Comparison of ENCODE assay signal across 9 mouse cellular contexts in the genomic region with DNA sequence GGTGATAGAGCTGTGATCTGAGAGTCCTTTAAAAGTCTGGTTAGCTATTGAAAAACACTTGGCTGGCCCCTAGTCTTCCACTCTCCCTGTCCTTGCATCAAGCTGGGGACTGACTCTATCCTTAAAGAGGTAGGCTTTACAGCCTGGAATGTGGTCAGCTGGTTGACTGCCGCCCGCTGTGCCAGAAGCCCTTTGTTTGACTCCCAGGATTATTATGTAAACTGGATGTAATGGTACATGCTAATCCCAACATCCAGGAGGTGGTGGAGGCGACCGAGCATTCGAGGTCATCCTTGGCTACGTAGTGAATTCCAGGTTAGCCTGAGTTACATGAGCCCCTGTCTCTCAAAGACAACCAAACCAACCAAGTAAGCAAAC. TPM values are rescaled to one million over a fixed set of nuclear protein-coding genes. Genes with fewer than 3 reads are reported as not detected.
A peak's percentile ranks its signal among the peaks of the same experiment; 100 is the strongest.
DNase-seq lines count a peak whose midpoint lies in the region; ATAC-seq and TF ChIP-seq lines count a peak whose summit lies in the region.
"Had no signal": no experiment of that assay in that cellular context is flagged by ENCODE, and none has a peak within 500 bp of the region (broad histone marks: within the 10 kb centered on the region; RNA-seq: fewer than 3 reads in every experiment).

No protein-coding gene starts in this region.

- no peak overlapping the region for H3K4me3 ChIP-seq in forebrain, embryonic 10.5 days
- no peak overlapping the region for H3K4me3 ChIP-seq in forebrain, embryonic 16.5 days (replicated peaks; ENCODE audit: low read length)
- no peak overlapping the region for H3K4me3 ChIP-seq in ES-Bruce4 (ENCODE audit: low read depth, low read length)
- H3K4me3 ChIP-seq in lung, adult 2 months (replicated peaks; ENCODE audit: extremely low read depth, low read depth, low read length), result no peak overlapping the region

- ATAC-seq in forebrain, embryonic 16.5 days, result no peak
- ATAC-seq in cerebellum, adult (ENCODE audit: insufficient number of reproducible peaks, low FRiP score, low TSS enrichment), result no peak

- H3K4me2 ChIP-seq in forebrain, embryonic 16.5 days (ENCODE audit: low read length), result no peak overlapping the region

- intact Hi-C loops in gastrocnemius, postnatal 36 days (cut with DNase I), result no loop called here

- peaks cover 21% of the 10 kb centered on the region for H3K4me1 ChIP-seq in forebrain, embryonic 10.5 days
- no peaks in the 10 kb centered on the region; the same call in 1 of the 2 replicates for H3K4me1 ChIP-seq in forebrain, embryonic 16.5 days (replicated peaks; ENCODE audit: control insufficient read depth, insufficient read depth, low read length)
- H3K4me1 ChIP-seq in ES-Bruce4 (ENCODE audit: control insufficient read depth, insufficient read depth, low read length), result peaks cover 4% of the 10 kb centered on the region
- peaks cover 30% of the 10 kb centered on the region for H3K4me1 ChIP-seq in lung, adult 2 months (ENCODE audit: control insufficient read depth, insufficient read depth, low read length)

- peak overlapping the region; percentile 66 for H3K27ac ChIP-seq in forebrain, embryonic 10.5 days
- H3K27ac ChIP-seq in forebrain, embryonic 16.5 days (ENCODE audit: low read length), result no peak overlapping the region
- peak overlapping the region; percentile 95 for H3K27ac ChIP-seq in ES-Bruce4 (ENCODE audit: insufficient read depth, low read length)
- H3K27ac ChIP-seq: liver, embryonic 14.5 days had no signal

- no peak for DNase-seq in forebrain, embryonic 10.5 days (ENCODE audit: extremely low spot score, low spot score)
- DNase-seq in gastrocnemius, postnatal 36 days, result peak; percentile 51 to 73
- peak; percentile 60 for DNase-seq in lung, adult 2 months
- DNase-seq in B cell, adult 2 months, result no peak
- no peak for DNase-seq in T-cell, adult 2 months (ENCODE audit: low spot score)

- H3K9me3 ChIP-seq in forebrain, embryonic 10.5 days, result peaks cover 10% of the 10 kb centered on the region; the same call in 1 of the 2 replicates
- no peaks in the 10 kb centered on the region for H3K9me3 ChIP-seq in forebrain, embryonic 16.5 days (ENCODE audit: control insufficient read depth, low read length)
- H3K9me3 ChIP-seq in ES-Bruce4 (replicated peaks; ENCODE audit: control insufficient read depth, insufficient read depth, low read length, poor library complexity, severe bottlenecking), result peaks cover 3% of the 10 kb centered on the region; the same call in 1 of the 2 replicates

- peak; percentile 99 for TF ChIP-seq EP300 in ES-Bruce4 (IDR thresholded peaks at IDR 0.05; ENCODE audit: insufficient read depth, low read depth, low read length)

- 17% methylated on average over 6 of the region's 6 CpGs for WGBS in forebrain, embryonic 10.5 days
- 36% methylated on average over 6 of the region's 6 CpGs for whole genome bisulfite sequencing in forebrain, embryonic 16.5 days
- WGBS in lung, adult 2 months, result 14% methylated on average over 6 of the region's 6 CpGs

- no peak for TF ChIP-seq CTCF in ES-Bruce4 (IDR thresholded peaks at IDR 0.05; ENCODE audit: low read depth, low read length)
- TF ChIP-seq CTCF in lung, adult 2 months (IDR thresholded peaks at IDR 0.05; ENCODE audit: insufficient read depth, low read length), result no peak

- H3K9ac ChIP-seq in forebrain, embryonic 16.5 days (replicated peaks; ENCODE audit: low read depth, low read length), result no peak overlapping the region
- peak overlapping the region; percentile 16; the same call in 1 of the 2 replicates for H3K9ac ChIP-seq in ES-Bruce4 (ENCODE audit: low read depth, poor library complexity, severe bottlenecking)
- H3K9ac ChIP-seq: liver, embryonic 14.5 days had no signal

- H3K27me3 ChIP-seq in forebrain, embryonic 10.5 days (ENCODE audit: poor library complexity, severe bottlenecking), result no peaks in the 10 kb centered on the region
- no peaks in the 10 kb centered on the region for H3K27me3 ChIP-seq in forebrain, embryonic 16.5 days (replicated peaks; ENCODE audit: control insufficient read depth, insufficient read depth, low read length)
- no peaks in the 10 kb centered on the region for H3K27me3 ChIP-seq in ES-Bruce4 (ENCODE audit: control insufficient read depth, insufficient read depth, low read length, poor library complexity, severe bottlenecking)

- no peak for TF ChIP-seq POLR2A in ES-Bruce4 (IDR thresholded peaks at IDR 0.05; ENCODE audit: insufficient read depth, low read length)
- no peak; the same call in 1 of the 2 replicates for TF ChIP-seq POLR2A in lung, adult 2 months (IDR thresholded peaks at IDR 0.05; ENCODE audit: borderline replicate concordance, extremely low read depth, low read depth, low read length)

- H3K36me3 ChIP-seq in forebrain, embryonic 10.5 days (replicated peaks), result no peaks in the 10 kb centered on the region
- no peaks in the 10 kb centered on the region for H3K36me3 ChIP-seq in forebrain, embryonic 16.5 days (ENCODE audit: control insufficient read depth, insufficient read depth)
- H3K36me3 ChIP-seq in ES-Bruce4 (ENCODE audit: control insufficient read depth, insufficient read depth, low read length, poor library complexity, severe bottlenecking), result no peaks in the 10 kb centered on the region

RNA-seq across cellular contexts. Expression of a gene that starts 14.3 kb away (rescaled TPM):
- 39.1 and 40.4 TPM in 2 replicates for polyA plus RNA-seq in forebrain, embryonic 10.5 days (2016; fragmentation: Nextera tagmentation; extraction: Ambion mirVana)
- 61.5 and 62.7 TPM in 2 replicates for polyA plus RNA-seq in forebrain, embryonic 16.5 days (2015; fragmentation: Nextera tagmentation; extraction: Ambion mirVana)
- polyA plus RNA-seq in ES-Bruce4 (2011; ENCODE audit: insufficient read depth, insufficient read length, low read depth, missing spikeins), result 21.2 and 23.5 TPM in 2 replicates
- 10 to 100 TPM; 26.3 to 30.3 TPM for total RNA-seq in gastrocnemius, postnatal 36 days (2021)
- polyA plus RNA-seq in lung, adult 2 months (2012; rRNA removed), result 27.2 and 33.9 TPM in 2 replicates

RNA-seq across cellular contexts. Expression of a gene that starts 48.0 kb away (rescaled TPM):
- 20.5 and 22.6 TPM in 2 replicates for polyA plus RNA-seq in forebrain, embryonic 10.5 days (2016; fragmentation: Nextera tagmentation; extraction: Ambion mirVana)
- 67.0 and 74.0 TPM in 2 replicates for polyA plus RNA-seq in forebrain, embryonic 16.5 days (2015; fragmentation: Nextera tagmentation; extraction: Ambion mirVana)
- 37.9 and 40.3 TPM in 2 replicates for polyA plus RNA-seq in ES-Bruce4 (2011; ENCODE audit: insufficient read depth, insufficient read length, low read depth, missing spikeins)
- 10 to 100 TPM; 18.6 to 23.7 TPM for total RNA-seq in gastrocnemius, postnatal 36 days (2021)
- polyA plus RNA-seq in lung, adult 2 months (2012; rRNA removed), result 50.0 and 79.4 TPM in 2 replicates

RNA-seq across cellular contexts. Expression of a gene that starts 57.7 kb away (rescaled TPM):
- 0.07 TPM in 1 of 2 replicates, not detected in the other for polyA plus RNA-seq in forebrain, embryonic 10.5 days (2016; fragmentation: Nextera tagmentation; extraction: Ambion mirVana)
- polyA plus RNA-seq in forebrain, embryonic 16.5 days (2015; fragmentation: Nextera tagmentation; extraction: Ambion mirVana), result 5.2 and 9.4 TPM in 2 replicates
- not detected in 2 replicates for polyA plus RNA-seq in ES-Bruce4 (2011; ENCODE audit: insufficient read depth, insufficient read length, low read depth, missing spikeins)
- total RNA-seq in gastrocnemius, postnatal 36 days (2021), result not detected
- polyA plus RNA-seq in lung, adult 2 months (2012; rRNA removed), result 0.03 TPM in 1 of 2 replicates, not detected in the other
- polyA plus RNA-seq: liver, embryonic 14.5 days had no signal

Comparison
In these comparisons a context has a peak if more than half of its experiments do, and no peak if none do; other contexts are left out.
1. DNase-seq: peak in gastrocnemius, postnatal 36 days (2 of 2) and lung, adult 2 months (single experiment); none in forebrain, embryonic 10.5 days (single experiment), B cell, adult 2 months (0 of 2) and T-cell, adult 2 months (single experiment).